Mouse (Mus musculus): ENCODE results near the gene Gm20721. TPM values are rescaled to one million over a fixed set of nuclear protein-coding genes. Genes with fewer than 3 reads are reported as not detected.

Gene Gm20721
- polyA plus RNA-seq, 1 experiment from 2014 or later: 8.6 TPM

GRCm38 (mm10) chr2:174312118-174312647 is 34.3 kb downstream of the Gm20721 start:
- TF ChIP-seq CTCF (IDR thresholded peaks at IDR 0.05; ENCODE audit: low read depth): peak; percentile 90
- no peaks in the 10 kb centered on the region for H3K4me1 ChIP-seq (replicated peaks; ENCODE audit: insufficient read depth, low read length)
- H3K4me2 ChIP-seq (ENCODE audit: low read length): no peak overlapping the region
- ATAC-seq (replicated peaks; ENCODE audit: low FRiP score, low read depth) (peak; percentile 61; the same call in 1 of the 2 replicates), DNase-seq (ENCODE audit: low spot score) (peak; percentile 88)
- H3K9ac ChIP-seq (ENCODE audit: low read depth, low read length): no peak overlapping the region
- H3K27ac ChIP-seq: no peak overlapping the region
- no peaks in the 10 kb centered on the region for H3K27me3 ChIP-seq (ENCODE audit: insufficient read depth, low read length)
- H3K36me3 ChIP-seq (ENCODE audit: insufficient read depth, low read length): no peaks in the 10 kb centered on the region
- 29% methylated on average over 4 of the region's 4 CpGs for WGBS
- no peak overlapping the region for H3K4me3 ChIP-seq (replicated peaks; ENCODE audit: low read depth, low read length)
- H3K9me3 ChIP-seq (replicated peaks; ENCODE audit: low read length): no peaks in the 10 kb centered on the region

- no peaks in the 10 kb centered on the region for H3K4me1 ChIP-seq (replicated peaks; ENCODE audit: insufficient read depth, low read length)
- no peak for DNase-seq (ENCODE audit: low spot score)
- H3K4me2 ChIP-seq (ENCODE audit: low read length): no peak overlapping the region
- 75% methylated on average over 1 of the region's 1 CpGs for WGBS
- H3K36me3 ChIP-seq (ENCODE audit: insufficient read depth, low read length): no peaks in the 10 kb centered on the region
- no peak overlapping the region for H3K27ac ChIP-seq
- no peaks in the 10 kb centered on the region for H3K9me3 ChIP-seq (replicated peaks; ENCODE audit: low read length)
- no peaks in the 10 kb centered on the region for H3K27me3 ChIP-seq (ENCODE audit: insufficient read depth, low read length)
- no peak overlapping the region for H3K4me3 ChIP-seq (replicated peaks; ENCODE audit: low read depth, low read length)
- ATAC-seq (replicated peaks; ENCODE audit: low FRiP score, low read depth): no peak
- H3K9ac ChIP-seq (ENCODE audit: low read depth, low read length): no peak overlapping the region
- TF ChIP-seq CTCF (IDR thresholded peaks at IDR 0.05; ENCODE audit: low read depth): no peak
Observed at GRCm38 (mm10) chr2:174311613-174312012, 34.9 kb downstream of the Gm20721 start.

- no peak overlapping the region for H3K9ac ChIP-seq (ENCODE audit: low read depth, low read length)
- H3K36me3 ChIP-seq (ENCODE audit: insufficient read depth, low read length): no peaks in the 10 kb centered on the region
- no peaks in the 10 kb centered on the region for H3K27me3 ChIP-seq (ENCODE audit: insufficient read depth, low read length)
- no peak for ATAC-seq (replicated peaks; ENCODE audit: low FRiP score, low read depth)
- H3K9me3 ChIP-seq (replicated peaks; ENCODE audit: low read length): no peaks in the 10 kb centered on the region
- peak; percentile 93 for DNase-seq (ENCODE audit: low spot score)
- H3K4me1 ChIP-seq (replicated peaks; ENCODE audit: insufficient read depth, low read length): no peaks in the 10 kb centered on the region
- H3K4me3 ChIP-seq (replicated peaks; ENCODE audit: low read depth, low read length): no peak overlapping the region
- H3K4me2 ChIP-seq (ENCODE audit: low read length): no peak overlapping the region
- TF ChIP-seq CTCF (IDR thresholded peaks at IDR 0.05; ENCODE audit: low read depth): peak; percentile 85
- WGBS: 16% methylated on average over 7 of the region's 7 CpGs
- no peak overlapping the region for H3K27ac ChIP-seq
Observed at GRCm38 (mm10) chr2:174310913-174311514, 35.5 kb downstream of the Gm20721 start.

GRCm38 (mm10) chr2:174307903-174308302 is 38.6 kb downstream of the Gm20721 start:
- no peak overlapping the region for H3K27ac ChIP-seq
- H3K4me1 ChIP-seq (replicated peaks; ENCODE audit: insufficient read depth, low read length): no peaks in the 10 kb centered on the region
- H3K9me3 ChIP-seq (replicated peaks; ENCODE audit: low read length): no peaks in the 10 kb centered on the region
- DNase-seq (ENCODE audit: low spot score) (no peak), ATAC-seq (replicated peaks; ENCODE audit: low FRiP score, low read depth) (no peak)
- H3K4me2 ChIP-seq (ENCODE audit: low read length): no peak overlapping the region
- TF ChIP-seq CTCF (IDR thresholded peaks at IDR 0.05; ENCODE audit: low read depth): peak; percentile 53
- WGBS: 77% methylated on average over 3 of the region's 3 CpGs
- H3K4me3 ChIP-seq (replicated peaks; ENCODE audit: low read depth, low read length): no peak overlapping the region
- H3K36me3 ChIP-seq (ENCODE audit: insufficient read depth, low read length): no peaks in the 10 kb centered on the region
- no peak overlapping the region for H3K9ac ChIP-seq (ENCODE audit: low read depth, low read length)
- H3K27me3 ChIP-seq (ENCODE audit: insufficient read depth, low read length): no peaks in the 10 kb centered on the region

- Histone ChIP-seq H3K9ac (ENCODE audit: low read depth, low read length) (no peak overlapping the region), H3K4me1 (replicated peaks; ENCODE audit: insufficient read depth, low read length) (no peaks in the 10 kb centered on the region), H3K36me3 (ENCODE audit: insufficient read depth, low read length) (no peaks in the 10 kb centered on the region), H3K27me3 (ENCODE audit: insufficient read depth, low read length) (no peaks in the 10 kb centered on the region), H3K27ac (no peak overlapping the region), H3K4me2 (ENCODE audit: low read length) (no peak overlapping the region), H3K4me3 (replicated peaks; ENCODE audit: low read depth, low read length) (no peak overlapping the region), H3K9me3 (replicated peaks; ENCODE audit: low read length) (no peaks in the 10 kb centered on the region; the same call in 1 of the 2 replicates)
- 28% methylated on average over 5 of the region's 5 CpGs for WGBS
- TF ChIP-seq CTCF (IDR thresholded peaks at IDR 0.05; ENCODE audit: low read depth): no peak
- DNase-seq (ENCODE audit: low spot score) (no peak), ATAC-seq (replicated peaks; ENCODE audit: low FRiP score, low read depth) (no peak)
Observed at GRCm38 (mm10) chr2:174305646-174306045, 40.9 kb downstream of the Gm20721 start.

- peaks cover 19% of the 10 kb centered on the region for H3K9me3 ChIP-seq (replicated peaks; ENCODE audit: low read length)
- ATAC-seq (replicated peaks; ENCODE audit: low FRiP score, low read depth) (no peak), DNase-seq (ENCODE audit: low spot score) (no peak)
- H3K4me3 ChIP-seq (replicated peaks; ENCODE audit: low read depth, low read length): no peak overlapping the region
- no peak overlapping the region for H3K4me2 ChIP-seq (ENCODE audit: low read length)
- no peaks in the 10 kb centered on the region for H3K36me3 ChIP-seq (ENCODE audit: insufficient read depth, low read length)
- no peak for TF ChIP-seq CTCF (IDR thresholded peaks at IDR 0.05; ENCODE audit: low read depth)
- H3K27ac ChIP-seq: no peak overlapping the region
- H3K27me3 ChIP-seq (ENCODE audit: insufficient read depth, low read length): peaks cover 15% of the 10 kb centered on the region
- no peak overlapping the region for H3K9ac ChIP-seq (ENCODE audit: low read depth, low read length)
- 59% methylated on average over 6 of the region's 6 CpGs for WGBS
- no peaks in the 10 kb centered on the region; the same call in 1 of the 2 replicates for H3K4me1 ChIP-seq (replicated peaks; ENCODE audit: insufficient read depth, low read length)
Observed at GRCm38 (mm10) chr2:174302526-174302925, 44.0 kb downstream of the Gm20721 start.

Data from kidney, postnatal 0 days (tissue).